Mouse (Mus musculus): Measurements from ENCODE around the gene Lipc.

Lipc gene

GRCm38 (mm10) chr9:70818739-70819138 is 133.3 kb downstream of the Lipc start:
- no peak for DNase-seq (ENCODE audit: low read depth, low spot score)

- DNase-seq (ENCODE audit: low read depth, low spot score), result no peak
These were observed 134.6 kb downstream of the Lipc start for GRCm38 (mm10) chr9:70817396-70817795.

GRCm38 (mm10) chr9:70816701-70817305 is 135.2 kb downstream of the Lipc start:
- no peak for DNase-seq (ENCODE audit: low read depth, low spot score)

DNA sequence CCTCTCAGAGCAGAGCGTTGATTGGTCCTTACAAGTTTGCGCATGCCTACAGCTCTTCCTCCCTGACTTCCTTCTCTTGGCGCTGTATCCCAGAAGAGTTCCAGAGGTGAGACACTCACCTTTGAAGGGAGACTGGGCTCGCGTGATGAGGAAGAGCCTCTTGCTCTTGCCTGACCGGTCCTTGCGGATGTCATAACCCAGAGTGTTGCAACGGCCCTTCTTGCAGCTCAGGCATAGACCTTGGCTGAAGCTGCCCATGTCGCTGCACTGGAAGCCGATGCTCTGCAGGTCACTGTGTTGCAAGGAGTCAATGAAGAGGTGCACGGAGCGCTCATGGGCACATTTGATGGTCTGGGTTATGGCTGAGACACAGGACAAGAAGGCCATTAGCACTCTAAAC is 139.5 kb downstream of the Lipc start:
- no peak for DNase-seq (ENCODE audit: low read depth, low spot score)

DNA sequence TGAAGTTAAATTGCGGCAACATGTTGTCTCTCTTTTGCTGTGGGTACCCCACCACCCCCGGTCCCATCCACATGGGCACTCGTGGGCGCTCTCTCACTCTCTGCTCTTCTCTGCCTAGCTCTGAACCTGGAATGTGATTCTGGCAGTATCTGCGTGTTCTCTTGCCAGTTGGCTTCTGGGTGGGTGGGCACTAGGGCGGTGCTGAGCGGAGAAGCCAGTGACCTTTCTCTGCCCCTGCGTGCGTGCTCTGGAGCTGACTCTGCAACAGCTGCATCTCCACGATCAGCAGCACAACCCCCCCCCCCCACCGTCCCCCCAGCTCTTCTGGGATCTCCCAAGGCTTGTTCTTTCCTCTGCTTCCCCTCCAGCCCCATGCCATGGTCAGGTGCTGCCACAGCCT is 144.3 kb downstream of the Lipc start:
- no peak for DNase-seq (ENCODE audit: low read depth, low spot score)

DNA sequence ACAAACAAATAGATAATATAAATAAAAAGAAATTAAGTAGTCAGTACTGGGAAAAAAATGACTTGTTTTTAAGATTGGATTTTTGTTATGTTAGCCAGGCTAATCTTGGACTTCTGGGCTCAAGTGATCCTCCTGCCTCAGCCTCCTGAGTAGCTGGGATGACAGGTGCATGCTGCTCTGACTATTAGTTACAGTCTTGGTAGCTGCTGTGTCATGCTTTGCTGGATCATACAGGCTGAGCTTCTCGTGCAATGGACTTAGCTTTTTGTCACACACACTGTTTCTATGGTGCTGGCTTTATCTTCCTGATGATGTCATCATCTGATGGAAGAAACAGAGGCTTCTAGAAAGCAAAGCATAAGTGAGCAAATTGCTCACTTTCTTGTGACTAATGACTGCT is 146.0 kb downstream of the Lipc start:
- DNase-seq (ENCODE audit: low read depth, low spot score), result no peak

- no peak for DNase-seq (ENCODE audit: low read depth, low spot score)
These were observed 149.2 kb downstream of the Lipc start for GRCm38 (mm10) chr9:70802816-70803215.

DNA sequence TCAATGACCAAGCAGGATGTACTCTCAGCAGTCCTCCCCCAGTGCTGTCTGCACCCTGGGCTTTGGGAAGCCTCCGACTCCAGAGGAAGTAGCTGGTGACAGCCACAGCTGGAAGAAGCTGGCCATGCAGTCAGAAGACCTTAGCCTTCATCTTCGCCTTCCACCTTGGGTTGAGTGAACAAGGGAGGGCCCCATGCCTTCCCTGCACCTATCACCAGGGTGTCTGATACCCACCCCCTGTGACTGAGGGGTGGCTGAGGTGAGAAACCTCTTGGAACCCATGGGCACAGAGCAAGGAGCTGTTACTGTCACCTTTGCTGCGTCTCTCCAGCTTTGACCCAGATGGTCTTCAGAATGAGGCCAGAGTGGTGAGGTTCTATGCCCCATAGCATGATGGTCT is 150.3 kb downstream of the Lipc start:
- DNase-seq (ENCODE audit: low read depth, low spot score), result no peak

GRCm38 (mm10) chr9:70800588-70801315 is 151.3 kb downstream of the Lipc start:
- no peak for DNase-seq (ENCODE audit: low read depth, low spot score)

DNA sequence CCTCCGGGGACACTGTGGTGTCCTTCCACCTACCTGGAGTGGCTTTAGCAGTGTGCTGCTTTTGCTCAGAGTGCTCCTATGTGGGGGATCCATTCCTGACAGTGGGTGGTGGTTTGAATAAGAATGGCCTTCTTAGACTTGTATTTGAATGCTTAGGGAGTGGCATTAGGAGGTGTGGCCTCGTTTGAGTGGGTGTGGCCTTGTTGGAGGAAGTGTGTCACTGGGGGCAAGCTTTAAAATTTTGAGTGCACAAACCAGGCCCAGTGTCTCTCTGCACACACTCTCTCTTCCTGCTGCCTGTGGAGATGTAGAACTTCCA is 156.6 kb downstream of the Lipc start:
- DNase-seq (ENCODE audit: low read depth, low spot score), result no peak

- DNase-seq (ENCODE audit: low read depth, low spot score), result peak; percentile 13
These were observed 157.2 kb downstream of the Lipc start for GRCm38 (mm10) chr9:70794643-70795438.

- DNase-seq (ENCODE audit: low read depth, low spot score), result no peak
These were observed 161.4 kb downstream of the Lipc start for GRCm38 (mm10) chr9:70790621-70791020.

DNA sequence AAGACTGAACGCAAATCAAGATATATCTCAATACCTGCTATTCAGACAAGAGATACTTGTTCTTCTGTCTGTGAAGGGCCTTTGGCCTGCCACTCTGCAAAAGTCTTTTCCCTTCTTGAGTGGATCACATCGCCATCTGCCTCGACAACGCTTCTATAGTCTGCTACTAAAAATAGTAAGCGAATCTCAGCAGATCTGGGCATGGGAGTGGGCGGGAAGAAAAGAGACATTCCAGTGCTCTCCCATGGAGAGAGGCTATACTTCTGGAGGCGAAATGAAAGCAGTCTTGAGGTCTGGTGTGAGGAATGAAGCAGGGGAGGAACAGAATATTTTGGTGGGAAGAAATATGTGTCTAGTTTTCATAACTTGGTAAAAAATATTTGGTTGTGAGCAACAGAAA is 163.3 kb downstream of the Lipc start:
- no peak for DNase-seq (ENCODE audit: low read depth, low spot score)

DNA sequence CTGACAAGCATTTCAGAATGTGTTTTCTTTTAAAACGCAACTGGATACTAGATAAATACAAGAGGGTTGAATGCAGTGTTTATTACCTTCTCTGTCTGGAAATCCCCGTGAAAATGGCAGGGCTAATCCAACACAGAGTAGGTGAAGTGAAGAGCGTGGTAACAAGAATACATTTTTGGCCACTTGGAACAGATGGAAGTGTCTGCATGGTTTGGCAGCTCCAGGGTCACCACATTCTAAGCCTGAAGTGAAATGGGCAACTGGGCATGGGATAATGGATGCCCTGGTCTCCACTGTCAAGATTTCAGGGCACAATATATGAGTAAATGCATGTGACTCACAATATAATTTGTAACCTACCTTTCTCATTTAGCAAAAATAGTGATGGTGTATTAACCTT is 169.8 kb downstream of the Lipc start:
- no peak for DNase-seq (ENCODE audit: low read depth, low spot score)

DNA sequence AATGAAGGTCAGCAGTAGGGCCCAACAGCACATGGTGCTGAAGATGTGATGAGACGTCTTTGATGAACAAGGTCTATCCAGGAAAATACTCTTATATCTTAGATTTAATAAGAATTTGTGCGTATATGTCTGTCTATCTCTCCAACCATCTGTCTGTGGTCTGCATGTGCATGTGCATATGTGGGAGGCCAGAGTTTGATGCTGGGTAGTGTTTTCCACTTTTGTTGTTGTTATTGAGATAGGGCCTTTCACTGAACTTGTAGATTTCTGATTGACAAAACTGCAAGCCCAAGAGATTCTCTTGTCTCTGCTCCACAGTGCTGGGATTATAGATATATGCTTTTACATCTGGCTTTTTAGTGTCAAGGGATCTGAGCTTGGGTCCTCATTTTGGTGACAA is 176.5 kb downstream of the Lipc start:
- no peak for DNase-seq (ENCODE audit: low read depth, low spot score)

DNA sequence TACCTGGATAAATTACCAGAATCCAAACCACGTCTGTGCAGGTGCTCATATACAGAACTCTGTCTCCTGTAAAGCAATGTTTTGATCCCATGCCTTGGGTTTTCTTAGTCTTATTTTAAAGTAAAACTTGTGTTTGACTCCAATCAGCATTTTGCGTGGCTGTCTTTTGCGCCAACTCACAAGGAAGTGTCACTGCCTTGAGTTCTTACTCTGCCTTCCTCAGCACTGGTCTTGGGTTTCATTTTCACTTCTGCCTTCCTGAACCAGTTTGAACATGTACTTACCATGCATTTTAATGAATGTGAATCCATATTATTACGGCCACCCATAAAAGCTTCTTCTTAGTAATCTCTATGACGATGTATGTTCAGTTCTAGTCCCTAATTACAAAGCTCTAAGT is 191.1 kb downstream of the Lipc start:
- peak; percentile 12 for DNase-seq (ENCODE audit: low read depth, low spot score)

DNA sequence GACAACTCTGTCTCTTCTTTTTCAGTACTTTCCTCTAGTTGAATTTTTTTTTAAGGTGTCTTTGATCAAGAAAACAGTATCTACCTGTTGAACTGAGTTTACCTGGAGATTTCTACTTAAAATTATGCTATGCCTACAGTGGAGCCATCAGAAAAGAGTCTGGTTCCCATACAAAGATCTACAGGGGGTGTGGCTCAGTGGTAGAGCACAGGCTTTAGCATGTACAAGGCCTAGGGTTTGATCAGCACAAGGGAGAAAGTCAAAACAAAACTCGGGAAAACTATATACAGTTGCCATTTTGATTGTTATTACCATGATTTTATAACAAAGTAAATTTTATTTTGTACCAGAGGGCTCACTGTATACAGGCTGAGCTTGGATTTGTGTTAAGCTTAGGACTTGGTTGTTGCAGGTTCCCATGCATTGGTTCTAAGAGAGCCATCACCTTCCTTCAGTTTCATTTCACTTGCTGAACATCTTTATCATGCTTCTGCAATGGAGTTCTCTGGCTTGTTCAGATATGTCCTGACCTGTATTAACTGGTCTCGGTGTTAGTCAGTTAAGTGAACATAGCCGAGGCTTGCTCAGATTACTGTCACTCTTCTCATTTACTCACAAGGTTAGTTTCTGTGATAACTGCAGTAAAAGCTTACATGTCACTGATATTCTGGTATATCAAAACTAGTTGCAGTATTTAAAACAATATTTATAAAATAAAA is 200.4 kb downstream of the Lipc start:
- no peak for DNase-seq (ENCODE audit: low read depth, low spot score)

Measured in skeletal muscle tissue, adult 2 months (tissue).